In genomic region chr8:83898985-83899362, GRCm38 (mm10) we compare ENCODE assay signal across 8 mouse cellular contexts. TPM values are rescaled to one million over a fixed set of nuclear protein-coding genes. Genes with fewer than 3 reads are reported as not detected.
DNase-seq lines count a peak whose midpoint lies in the region; ATAC-seq and TF ChIP-seq lines count a peak whose summit lies in the region.

No protein-coding gene starts in this region.

- H3K4me1 ChIP-seq in ES-E14 (ENCODE audit: control insufficient read depth in 2 of 2, insufficient read depth in 2 of 2, low read length in 2 of 2, poor library complexity in 1 of 2): peaks cover 6 to 16% of the 10 kb centered on the region in 2 experiments; a peak in 3 of 4 replicates
- H3K4me1 ChIP-seq in heart, embryonic 13.5 days: peaks cover 48% of the 10 kb centered on the region

- under 1% methylated on average over 13 of the region's 13 CpGs for WGBS in heart, embryonic 13.5 days

- H3K9me3 ChIP-seq in ES-E14 (ENCODE audit: control insufficient read depth, insufficient read depth, low read depth, low read length): no peaks in the 10 kb centered on the region
- no peaks in the 10 kb centered on the region for H3K9me3 ChIP-seq in heart, embryonic 13.5 days

- ATAC-seq in heart, embryonic 13.5 days (ENCODE audit: extremely low read depth, insufficient number of reproducible peaks, low FRiP score, low TSS enrichment): no peak
- no peak for ATAC-seq in erythroid progenitor cell, adult 5-6 weeks (replicated peaks; ENCODE audit: low FRiP score, poor library complexity, severe bottlenecking)

- no peak overlapping the region for H3K27ac ChIP-seq in ES-E14 (ENCODE audit: insufficient read depth, low read depth, low read length, poor library complexity, severe bottlenecking)
- peak overlapping the region; percentile 96 for H3K27ac ChIP-seq in heart, embryonic 13.5 days (replicated peaks)

- peak; percentile 80 for DNase-seq in CD4-positive helper T cell, adult 2 months (ENCODE audit: low read depth, low spot score)
- no peak for DNase-seq in ES-E14 (ENCODE audit: low read depth, low spot score)
- peak; percentile 87 for DNase-seq in cerebellum, postnatal 36 days
- peak; percentile 62 to 77 for DNase-seq in kidney, postnatal 25 days
- DNase-seq in lung, postnatal 10 days: peak; percentile 79
- DNase-seq in right cerebral cortex, postnatal 10 days (ENCODE audit: low spot score in 2 of 2): peak; percentile 82 to 91

- H3K36me3 ChIP-seq in ES-E14 (ENCODE audit: control insufficient read depth, insufficient read depth, low read length, poor library complexity, severe bottlenecking): no peaks in the 10 kb centered on the region; the same call in 1 of the 2 replicates
- no peaks in the 10 kb centered on the region for H3K36me3 ChIP-seq in heart, embryonic 13.5 days

- peaks cover 31% of the 10 kb centered on the region for H3K27me3 ChIP-seq in heart, embryonic 13.5 days (replicated peaks)

- in situ Hi-C loops in ES-E14 (cut with MboI; ENCODE audit: low sequenced_read_pairs in 2 of 2, unreplicated experiment in 2 of 2): loop anchor here (5.0 to 10.0 kb wide), 2 partner anchors 114 to 122 kb away; no protein-coding TSS in a partner anchor

- H3K4me2 ChIP-seq in heart, embryonic 13.5 days: peak overlapping the region; percentile 98

- H3K4me3 ChIP-seq in ES-E14 (ENCODE audit: insufficient read depth in 1 of 2, low read depth in 1 of 2, low read length in 2 of 2, poor library complexity in 1 of 2, severe bottlenecking in 1 of 2): peak overlapping the region; percentile 80 to 92
- peak overlapping the region; percentile 94 for H3K4me3 ChIP-seq in heart, embryonic 13.5 days

- H3K9ac ChIP-seq in ES-E14 (ENCODE audit: insufficient read depth, low read depth, low read length, poor library complexity, severe bottlenecking): peak overlapping the region; percentile 45; the same call in 1 of the 2 replicates
- H3K9ac ChIP-seq in heart, embryonic 13.5 days: peak overlapping the region; percentile 95

TF ChIP-seq in ES-E14, 5 proteins besides CTCF, POLR2A, EP300 and RAD21:
- no peak for TF ChIP-seq ZC3H11A (IDR thresholded peaks at IDR 0.05; ENCODE audit: borderline replicate concordance, low read depth, low read length)
- TF ChIP-seq CHD2 (IDR thresholded peaks at IDR 0.05; ENCODE audit: low read depth, low read length): no peak
- no peak for TF ChIP-seq HCFC1 (IDR thresholded peaks at IDR 0.05; ENCODE audit: borderline replicate concordance, insufficient read depth, low read length)
- no peak for TF ChIP-seq MAFK (IDR thresholded peaks at IDR 0.05; ENCODE audit: insufficient read depth, low read depth, low read length)
- TF ChIP-seq ZNF384 (IDR thresholded peaks at IDR 0.05; ENCODE audit: low read depth, low read length): peak; percentile 94
TF ChIP-seq in ES-E14: peak in this region for 1.

RNA-seq across cellular contexts. Expression of gene Adgrl1, which starts 0.9 kb away (rescaled TPM):
- 119 and 213 TPM in 2 replicates for total RNA-seq in ES-E14 (2012; rRNA removed)
- 8.5 and 8.7 TPM in 2 replicates for polyA plus RNA-seq in heart, embryonic 13.5 days (2015; fragmentation: Nextera tagmentation; extraction: Ambion mirVana)
- 0.84 and 7.6 TPM in 2 replicates for total RNA-seq in erythroid progenitor cell, adult 5-6 weeks (2015; ENCODE audit: low replicate concordance)
- total RNA-seq in erythroid progenitor cell, adult 5-6 weeks (2017; ENCODE audit: low replicate concordance): 0.26 and 0.30 TPM in 2 replicates

RNA-seq across cellular contexts. Expression of gene Gm10644, which starts 56.0 kb away (rescaled TPM):
- total RNA-seq in ES-E14 (2012; rRNA removed): 1.8 and 3.1 TPM in 2 replicates
- 0.41 and 0.55 TPM in 2 replicates for polyA plus RNA-seq in heart, embryonic 13.5 days (2015; fragmentation: Nextera tagmentation; extraction: Ambion mirVana)
- not detected in 2 replicates for total RNA-seq in erythroid progenitor cell, adult 5-6 weeks (2015; ENCODE audit: low replicate concordance)
- 1.0 TPM in 1 of 2 replicates, not detected in the other for total RNA-seq in erythroid progenitor cell, adult 5-6 weeks (2017; ENCODE audit: low replicate concordance)

RNA-seq across cellular contexts. Expression of gene Asf1b, which starts 56.3 kb away (rescaled TPM):
- total RNA-seq in ES-E14 (2012; rRNA removed): 30.3 and 43.3 TPM in 2 replicates
- polyA plus RNA-seq in heart, embryonic 13.5 days (2015; fragmentation: Nextera tagmentation; extraction: Ambion mirVana): 57.0 and 62.7 TPM in 2 replicates
- total RNA-seq in erythroid progenitor cell, adult 5-6 weeks (2015; ENCODE audit: low replicate concordance): 188 and 195 TPM in 2 replicates
- total RNA-seq in erythroid progenitor cell, adult 5-6 weeks (2017; ENCODE audit: low replicate concordance): 120 and 123 TPM in 2 replicates

Comparison
In these comparisons a context has a peak if more than half of its experiments do, and no peak if none do; other contexts are left out.
1. RNA of gene Adgrl1, which starts 0.9 kb away (total RNA-seq): 119 to 213 TPM in ES-E14; 0.26 to 7.6 TPM in erythroid progenitor cell, adult 5-6 weeks; every median in the first group is over 10 times any median in the second.